Mouse (Mus musculus): ENCODE measurements at regions not wholly inside any gene's neighbourhood (a gene's known extent, or its start where the extent isn't known, plus 50 kb on each side); places are given as distances from the start of the nearest gene placed in this dataset.
A peak's percentile ranks its signal among the peaks of the same experiment; 100 is the strongest.

GRCm38 (mm10) chr5:91198620-91199019 lies 59.2 kb downstream of the Areg start:
- no peak overlapping the region for H3K9ac ChIP-seq (replicated peaks; ENCODE audit: low read depth, low read length)
- 45% methylated on average over 7 of the region's 7 CpGs for WGBS
- H3K27ac ChIP-seq (ENCODE audit: low read depth, low read length), result no peak overlapping the region
- ATAC-seq (ENCODE audit: low read depth), result peak; percentile 89
- H3K27me3 ChIP-seq (ENCODE audit: control insufficient read depth, insufficient read depth, low read length), result no peaks in the 10 kb centered on the region
- no peaks in the 10 kb centered on the region for H3K4me1 ChIP-seq (ENCODE audit: control insufficient read depth, insufficient read depth, low read length)
- H3K4me2 ChIP-seq (ENCODE audit: low read depth, low read length), result no peak overlapping the region
- no peaks in the 10 kb centered on the region for H3K36me3 ChIP-seq (ENCODE audit: control insufficient read depth, insufficient read depth, low read length)
- H3K4me3 ChIP-seq (ENCODE audit: low read depth, low read length), result no peak overlapping the region
- no peaks in the 10 kb centered on the region for H3K9me3 ChIP-seq (ENCODE audit: control insufficient read depth, low read length)

- Histone ChIP-seq H3K27me3 (ENCODE audit: control insufficient read depth, insufficient read depth, low read length) (no peaks in the 10 kb centered on the region), H3K36me3 (ENCODE audit: control insufficient read depth, insufficient read depth, low read length) (no peaks in the 10 kb centered on the region), H3K4me3 (ENCODE audit: low read depth, low read length) (no peak overlapping the region), H3K9ac (replicated peaks; ENCODE audit: low read depth, low read length) (no peak overlapping the region), H3K27ac (ENCODE audit: low read depth, low read length) (no peak overlapping the region), H3K9me3 (ENCODE audit: control insufficient read depth, low read length) (no peaks in the 10 kb centered on the region), H3K4me1 (ENCODE audit: control insufficient read depth, insufficient read depth, low read length) (no peaks in the 10 kb centered on the region), H3K4me2 (ENCODE audit: low read depth, low read length) (no peak overlapping the region)
- no peak for ATAC-seq (ENCODE audit: low read depth)
- WGBS, result 72% methylated on average over 5 of the region's 5 CpGs
Measured at GRCm38 (mm10) chr5:91200448-91200847, 61.0 kb downstream of the Areg start.

GRCm38 (mm10) chr5:91204225-91205005 lies 65.0 kb downstream of the Areg start:
- ATAC-seq (ENCODE audit: low read depth), result no peak
- H3K4me2 ChIP-seq (ENCODE audit: low read depth, low read length), result no peak overlapping the region
- H3K36me3 ChIP-seq (ENCODE audit: control insufficient read depth, insufficient read depth, low read length), result no peaks in the 10 kb centered on the region
- no peak overlapping the region for H3K4me3 ChIP-seq (ENCODE audit: low read depth, low read length)
- no peaks in the 10 kb centered on the region for H3K27me3 ChIP-seq (ENCODE audit: control insufficient read depth, insufficient read depth, low read length)
- H3K27ac ChIP-seq (ENCODE audit: low read depth, low read length), result no peak overlapping the region
- WGBS, result 90% methylated on average over 13 of the region's 13 CpGs
- no peaks in the 10 kb centered on the region for H3K9me3 ChIP-seq (ENCODE audit: control insufficient read depth, low read length)
- no peaks in the 10 kb centered on the region for H3K4me1 ChIP-seq (ENCODE audit: control insufficient read depth, insufficient read depth, low read length)
- no peak overlapping the region for H3K9ac ChIP-seq (replicated peaks; ENCODE audit: low read depth, low read length)

GRCm38 (mm10) chr5:91205350-91205880 lies 66.0 kb downstream of the Areg start:
- WGBS, result 87% methylated on average over 3 of the region's 3 CpGs
- Histone ChIP-seq H3K27ac (ENCODE audit: low read depth, low read length) (no peak overlapping the region), H3K9me3 (ENCODE audit: control insufficient read depth, low read length) (no peaks in the 10 kb centered on the region), H3K4me3 (ENCODE audit: low read depth, low read length) (no peak overlapping the region), H3K36me3 (ENCODE audit: control insufficient read depth, insufficient read depth, low read length) (no peaks in the 10 kb centered on the region), H3K4me2 (ENCODE audit: low read depth, low read length) (no peak overlapping the region), H3K4me1 (ENCODE audit: control insufficient read depth, insufficient read depth, low read length) (no peaks in the 10 kb centered on the region), H3K27me3 (ENCODE audit: control insufficient read depth, insufficient read depth, low read length) (no peaks in the 10 kb centered on the region), H3K9ac (replicated peaks; ENCODE audit: low read depth, low read length) (no peak overlapping the region)
- ATAC-seq (ENCODE audit: low read depth), result no peak

- ATAC-seq (ENCODE audit: low read depth), result no peak
- Histone ChIP-seq H3K4me2 (ENCODE audit: low read depth, low read length) (no peak overlapping the region), H3K9ac (replicated peaks; ENCODE audit: low read depth, low read length) (no peak overlapping the region), H3K9me3 (ENCODE audit: control insufficient read depth, low read length) (no peaks in the 10 kb centered on the region), H3K27me3 (ENCODE audit: control insufficient read depth, insufficient read depth, low read length) (no peaks in the 10 kb centered on the region), H3K4me1 (ENCODE audit: control insufficient read depth, insufficient read depth, low read length) (no peaks in the 10 kb centered on the region), H3K36me3 (ENCODE audit: control insufficient read depth, insufficient read depth, low read length) (no peaks in the 10 kb centered on the region), H3K27ac (ENCODE audit: low read depth, low read length) (no peak overlapping the region), H3K4me3 (ENCODE audit: low read depth, low read length) (no peak overlapping the region)
- WGBS, result 84% methylated on average over 9 of the region's 9 CpGs
Measured at GRCm38 (mm10) chr5:91206569-91207490, 67.4 kb downstream of the Areg start.

GRCm38 (mm10) chr5:91220174-91220573 lies 80.8 kb downstream of the Areg start:
- no peak overlapping the region for H3K4me2 ChIP-seq (ENCODE audit: low read depth, low read length)
- no peak overlapping the region for H3K9ac ChIP-seq (replicated peaks; ENCODE audit: low read depth, low read length)
- no peaks in the 10 kb centered on the region for H3K4me1 ChIP-seq (ENCODE audit: control insufficient read depth, insufficient read depth, low read length)
- H3K9me3 ChIP-seq (ENCODE audit: control insufficient read depth, low read length), result no peaks in the 10 kb centered on the region
- no peaks in the 10 kb centered on the region for H3K27me3 ChIP-seq (ENCODE audit: control insufficient read depth, insufficient read depth, low read length)
- WGBS, result 87% methylated on average over 4 of the region's 4 CpGs
- H3K36me3 ChIP-seq (ENCODE audit: control insufficient read depth, insufficient read depth, low read length), result no peaks in the 10 kb centered on the region
- ATAC-seq (ENCODE audit: low read depth), result no peak
- H3K27ac ChIP-seq (ENCODE audit: low read depth, low read length), result no peak overlapping the region
- no peak overlapping the region for H3K4me3 ChIP-seq (ENCODE audit: low read depth, low read length)

- Histone ChIP-seq H3K4me3 (ENCODE audit: low read depth, low read length) (no peak overlapping the region), H3K9ac (replicated peaks; ENCODE audit: low read depth, low read length) (no peak overlapping the region), H3K9me3 (ENCODE audit: control insufficient read depth, low read length) (no peaks in the 10 kb centered on the region), H3K4me1 (ENCODE audit: control insufficient read depth, insufficient read depth, low read length) (no peaks in the 10 kb centered on the region), H3K4me2 (ENCODE audit: low read depth, low read length) (no peak overlapping the region), H3K27me3 (ENCODE audit: control insufficient read depth, insufficient read depth, low read length) (no peaks in the 10 kb centered on the region), H3K27ac (ENCODE audit: low read depth, low read length) (no peak overlapping the region), H3K36me3 (ENCODE audit: control insufficient read depth, insufficient read depth, low read length) (no peaks in the 10 kb centered on the region)
- 76% methylated on average over 4 of the region's 4 CpGs for WGBS
- ATAC-seq (ENCODE audit: low read depth), result no peak
Measured at GRCm38 (mm10) chr5:91241656-91242055, 102.3 kb downstream of the Areg start.

GRCm38 (mm10) chr5:91247444-91247843 lies 108.0 kb downstream of the Areg start:
- H3K4me3 ChIP-seq (ENCODE audit: low read depth, low read length), result no peak overlapping the region
- WGBS, result 90% methylated on average over 5 of the region's 5 CpGs
- no peak for ATAC-seq (ENCODE audit: low read depth)

GRCm38 (mm10) chr5:91261895-91262294 lies 122.5 kb downstream of the Areg start:
- Histone ChIP-seq H3K4me2 (ENCODE audit: low read depth, low read length) (no peak overlapping the region), H3K27ac (ENCODE audit: low read depth, low read length) (no peak overlapping the region), H3K9me3 (ENCODE audit: control insufficient read depth, low read length) (no peaks in the 10 kb centered on the region), H3K27me3 (ENCODE audit: control insufficient read depth, insufficient read depth, low read length) (no peaks in the 10 kb centered on the region), H3K4me1 (ENCODE audit: control insufficient read depth, insufficient read depth, low read length) (no peaks in the 10 kb centered on the region), H3K9ac (replicated peaks; ENCODE audit: low read depth, low read length) (no peak overlapping the region), H3K4me3 (ENCODE audit: low read depth, low read length) (no peak overlapping the region), H3K36me3 (ENCODE audit: control insufficient read depth, insufficient read depth, low read length) (no peaks in the 10 kb centered on the region)
- no peak for ATAC-seq (ENCODE audit: low read depth)

More at GRCm38 (mm10) chr5:91247444-91247843, 108.0 kb downstream of the Areg start:
- Histone ChIP-seq H3K4me2 (ENCODE audit: low read depth, low read length) (no peak overlapping the region), H3K27me3 (ENCODE audit: control insufficient read depth, insufficient read depth, low read length) (no peaks in the 10 kb centered on the region), H3K9ac (replicated peaks; ENCODE audit: low read depth, low read length) (no peak overlapping the region), H3K36me3 (ENCODE audit: control insufficient read depth, insufficient read depth, low read length) (no peaks in the 10 kb centered on the region), H3K9me3 (ENCODE audit: control insufficient read depth, low read length) (no peaks in the 10 kb centered on the region), H3K27ac (ENCODE audit: low read depth, low read length) (no peak overlapping the region), H3K4me1 (ENCODE audit: control insufficient read depth, insufficient read depth, low read length) (no peaks in the 10 kb centered on the region)
